Mouse (Mus musculus): ENCODE measurements around the gene Olfr374. TPM values are rescaled to one million over a fixed set of nuclear protein-coding genes. Genes with fewer than 3 reads are reported as not detected.

Gene Olfr374
- total RNA-seq, 2 experiments from 2014 or later = not detected

DNA sequence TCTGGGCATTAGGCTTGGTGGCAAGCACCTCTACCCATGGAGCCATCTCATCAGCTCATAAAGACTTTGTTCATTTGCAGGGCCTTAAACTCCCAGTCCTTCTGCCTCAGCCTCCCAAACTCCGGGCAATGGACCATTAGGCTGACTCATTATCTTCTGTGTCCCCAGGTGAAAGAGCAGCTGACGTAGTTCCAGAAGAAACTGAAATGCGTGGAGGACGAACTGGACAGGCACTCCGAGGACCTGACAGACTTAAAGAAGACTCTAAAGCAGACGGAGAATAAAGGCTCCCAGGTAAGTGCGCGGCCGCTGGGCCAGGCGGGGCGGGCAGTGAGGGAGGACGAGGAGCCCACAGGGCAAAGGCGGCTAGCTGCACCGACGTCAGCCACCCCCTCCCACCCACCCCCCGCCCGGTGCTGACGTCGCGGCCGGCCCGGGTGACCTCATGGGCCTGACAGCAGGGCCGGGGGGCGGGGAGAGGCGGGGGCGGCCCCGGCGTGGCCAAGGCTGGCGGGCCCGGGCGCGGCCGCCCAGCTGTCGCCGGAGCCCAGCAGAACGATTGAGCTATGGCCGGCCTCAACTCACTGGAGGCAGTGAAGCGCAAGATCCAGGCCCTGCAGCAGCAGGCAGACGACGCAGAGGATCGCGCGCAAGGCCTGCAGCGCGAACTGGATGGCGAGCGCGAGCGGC is 28.1 kb downstream of the Olfr374 start, which contains the start of gene Tpm4:
Gene Tpm4 (plus strand): TSS at position 220 of the 690 bp plus-strand sequence.
- no peak for ATAC-seq (replicated peaks; ENCODE audit: low FRiP score, poor library complexity, severe bottlenecking)

DNA sequence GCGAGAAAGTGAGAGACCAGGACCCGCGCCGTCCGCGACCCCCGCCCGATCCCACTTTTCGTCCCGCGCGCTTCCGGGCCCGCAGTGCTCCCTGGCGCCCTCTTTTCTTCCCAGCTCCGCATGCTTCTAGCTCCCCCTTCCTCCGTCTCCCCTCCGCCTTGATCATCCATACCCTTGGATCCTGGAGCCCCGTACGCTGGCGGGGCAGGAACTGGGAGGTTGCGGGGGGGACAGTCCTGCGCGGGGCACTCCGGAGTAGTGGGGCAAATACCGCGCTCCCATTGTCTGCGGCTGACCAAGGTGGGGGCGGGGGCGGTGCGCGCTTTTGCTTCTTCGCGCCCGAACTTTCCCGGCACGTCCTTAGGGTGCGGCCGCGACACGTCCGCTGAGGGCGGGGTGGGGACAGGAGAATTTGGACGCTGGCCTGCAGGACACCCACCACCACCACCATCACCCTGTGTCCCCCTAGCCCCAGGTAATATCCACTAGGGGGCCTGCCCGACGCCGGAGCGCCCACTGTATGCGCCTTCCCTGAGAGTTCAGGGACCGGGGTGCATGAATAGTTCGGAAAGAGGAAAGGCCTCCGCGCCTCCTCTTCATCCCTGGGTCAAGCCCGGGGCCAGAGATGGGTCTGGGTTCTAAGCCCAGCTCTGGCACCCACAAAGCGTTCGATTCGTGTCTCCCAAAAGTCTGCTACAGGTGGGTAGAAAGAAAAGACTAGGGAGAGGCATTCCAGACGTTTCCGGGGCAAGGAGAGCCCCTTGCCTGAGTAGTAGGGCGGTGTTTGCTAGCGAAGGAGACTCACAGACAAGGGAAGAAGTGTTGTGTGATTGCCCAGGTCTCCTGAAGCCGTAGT is 28.8 kb downstream of the Olfr374 start:
- ATAC-seq (replicated peaks; ENCODE audit: low FRiP score, poor library complexity, severe bottlenecking) = no peak

- no peak for ATAC-seq (replicated peaks; ENCODE audit: low FRiP score, poor library complexity, severe bottlenecking)
Observed at GRCm38 (mm10) chr8:72136302-72136978, 29.6 kb downstream of the Olfr374 start.

DNA sequence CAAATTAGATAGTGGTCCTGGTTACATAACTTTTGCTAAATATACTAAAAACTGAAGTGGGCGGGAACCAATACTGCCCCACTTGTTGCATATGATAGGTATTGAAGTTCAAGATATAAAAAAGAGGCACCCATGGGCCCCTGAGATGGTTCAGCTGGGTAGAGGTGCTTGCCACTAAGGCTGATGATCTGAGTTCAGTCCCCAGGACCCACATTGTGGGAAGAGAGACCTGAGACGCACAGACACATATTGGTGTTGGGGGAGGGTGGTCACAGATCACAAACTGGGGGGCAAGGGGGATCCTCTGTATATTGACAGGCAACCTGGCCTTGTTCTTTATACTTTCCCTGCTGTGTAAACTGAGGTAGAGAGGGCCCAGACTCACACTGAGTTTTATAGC is 30.6 kb downstream of the Olfr374 start:
- no peak for ATAC-seq (replicated peaks; ENCODE audit: low FRiP score, poor library complexity, severe bottlenecking)

DNA sequence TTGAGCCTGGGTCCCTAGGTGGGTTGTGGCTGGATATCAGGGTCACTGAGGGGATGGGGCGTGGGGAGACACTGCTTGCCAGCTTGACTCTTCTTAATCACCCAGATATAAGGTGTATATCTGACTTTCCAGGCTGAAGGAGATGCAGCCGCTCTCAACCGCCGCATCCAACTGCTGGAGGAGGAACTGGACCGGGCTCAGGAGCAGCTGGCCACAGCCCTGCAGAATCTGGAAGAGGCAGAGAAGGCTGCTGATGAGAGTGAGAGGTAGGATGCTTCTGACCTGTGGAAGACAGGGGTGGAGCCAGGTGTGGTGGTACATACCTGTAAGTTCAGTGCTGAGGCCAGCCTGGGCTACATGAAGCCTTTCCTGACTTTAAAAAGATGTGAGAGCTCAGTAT is 31.6 kb downstream of the Olfr374 start:
- ATAC-seq (replicated peaks; ENCODE audit: low FRiP score, poor library complexity, severe bottlenecking) = no peak

DNA sequence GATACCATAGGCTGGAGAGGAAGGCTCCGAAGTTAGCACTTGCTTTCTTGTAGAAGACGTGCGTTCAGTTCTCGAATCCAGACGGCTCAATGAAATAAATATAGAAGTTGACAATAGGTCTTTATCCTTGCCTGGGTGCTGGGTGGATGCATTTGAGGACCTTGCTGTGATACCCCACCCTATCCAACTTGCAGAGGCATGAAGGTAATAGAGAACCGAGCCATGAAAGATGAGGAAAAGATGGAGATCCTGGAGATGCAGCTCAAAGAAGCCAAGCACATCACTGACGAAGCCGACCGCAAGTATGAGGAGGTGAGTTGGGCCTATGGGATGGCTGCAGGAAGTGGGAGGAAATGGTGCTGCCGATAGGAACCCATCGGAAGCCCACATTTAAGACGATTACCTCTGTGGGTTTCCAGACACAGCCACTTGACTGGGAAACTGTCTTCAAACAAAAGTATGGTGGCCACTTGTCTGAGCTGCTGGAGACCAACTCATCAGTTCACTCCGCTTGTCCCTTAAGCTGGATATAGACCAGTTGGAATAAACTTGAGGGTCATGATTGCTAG is 36.5 kb downstream of the Olfr374 start:
- no peak for ATAC-seq (replicated peaks; ENCODE audit: low FRiP score, poor library complexity, severe bottlenecking)

DNA sequence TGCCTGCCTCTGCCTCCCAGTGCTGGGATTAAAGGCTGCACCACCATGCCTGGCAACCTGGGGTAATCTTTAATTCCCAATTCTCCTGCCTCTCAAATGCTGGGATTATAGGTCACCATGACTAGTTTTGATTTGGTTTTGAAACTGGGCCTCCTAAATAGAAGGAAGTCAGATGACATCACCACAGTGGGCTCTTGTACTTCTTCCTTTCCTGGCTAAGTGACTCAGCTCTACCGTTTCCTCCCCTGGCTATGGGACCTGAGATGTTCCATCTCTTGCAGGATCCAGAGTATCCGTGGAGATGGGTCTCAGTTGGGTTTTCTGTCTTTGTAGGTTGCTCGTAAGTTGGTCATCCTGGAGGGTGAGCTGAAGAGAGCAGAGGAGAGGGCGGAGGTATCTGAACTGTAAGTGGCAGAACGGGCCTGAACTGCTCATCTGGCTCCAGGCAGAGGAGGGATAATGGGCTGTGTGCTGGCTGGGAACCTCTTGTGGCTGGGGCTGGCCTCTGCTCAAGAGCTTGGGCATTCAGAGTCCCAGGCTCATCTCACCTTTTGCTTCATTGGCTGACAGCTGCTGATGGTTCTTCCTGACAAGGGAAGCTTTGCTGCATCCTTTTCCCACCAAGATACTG is 37.6 kb downstream of the Olfr374 start:
- ATAC-seq (replicated peaks; ENCODE audit: low FRiP score, poor library complexity, severe bottlenecking) = no peak

GRCm38 (mm10) chr8:72145511-72145910 is 38.7 kb downstream of the Olfr374 start:
- no peak for ATAC-seq (replicated peaks; ENCODE audit: low FRiP score, poor library complexity, severe bottlenecking)

DNA sequence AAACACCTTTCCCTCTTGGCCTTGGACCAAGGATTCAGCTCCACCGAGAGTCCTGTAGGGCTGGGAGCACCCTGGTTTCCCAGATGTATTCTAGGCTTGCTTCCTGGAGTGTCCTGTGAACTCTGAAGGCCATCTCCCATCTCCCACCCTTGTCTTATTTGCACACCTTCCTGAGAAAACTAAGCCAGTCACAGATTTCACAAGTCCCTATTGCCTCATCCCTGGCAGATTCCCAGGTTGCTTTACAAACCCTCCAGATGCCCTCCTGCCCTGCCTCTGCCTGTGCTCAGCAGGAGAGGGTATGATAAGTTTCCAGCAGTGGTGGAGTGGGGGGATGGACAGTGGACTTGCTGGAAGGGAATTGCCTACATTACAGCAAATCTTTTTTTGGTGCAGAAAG is 39.2 kb downstream of the Olfr374 start:
- ATAC-seq (replicated peaks; ENCODE audit: low FRiP score, poor library complexity, severe bottlenecking) = no peak

DNA sequence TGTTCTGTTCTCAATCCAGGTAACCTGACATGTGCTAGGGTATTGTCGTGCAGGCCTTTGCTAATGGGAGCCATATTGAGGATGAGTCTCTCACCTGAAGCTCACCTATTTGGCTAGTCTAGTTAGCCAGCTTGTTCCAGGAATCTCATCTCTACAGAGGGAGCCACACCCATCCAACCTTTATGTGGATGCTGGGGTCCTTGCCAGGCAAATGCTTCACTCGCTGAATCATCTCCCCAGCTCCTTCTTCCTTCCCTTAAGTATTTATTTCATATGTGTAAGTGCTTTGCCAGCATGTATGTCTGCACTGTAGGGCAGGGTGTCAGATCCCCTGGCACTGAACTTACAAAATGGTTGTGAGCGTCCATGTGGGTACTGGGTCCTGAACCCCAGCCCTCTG is 39.7 kb downstream of the Olfr374 start:
- ATAC-seq (replicated peaks; ENCODE audit: low FRiP score, poor library complexity, severe bottlenecking) = no peak

GRCm38 (mm10) chr8:72147266-72147665 is 40.4 kb downstream of the Olfr374 start:
- ATAC-seq (replicated peaks; ENCODE audit: low FRiP score, poor library complexity, severe bottlenecking) = no peak

- no peak for ATAC-seq (replicated peaks; ENCODE audit: low FRiP score, poor library complexity, severe bottlenecking)
Observed at GRCm38 (mm10) chr8:72149056-72149455, 42.2 kb downstream of the Olfr374 start.

GRCm38 (mm10) chr8:72151418-72152078 is 44.7 kb downstream of the Olfr374 start:
- no peak for ATAC-seq (replicated peaks; ENCODE audit: low FRiP score, poor library complexity, severe bottlenecking)

DNA sequence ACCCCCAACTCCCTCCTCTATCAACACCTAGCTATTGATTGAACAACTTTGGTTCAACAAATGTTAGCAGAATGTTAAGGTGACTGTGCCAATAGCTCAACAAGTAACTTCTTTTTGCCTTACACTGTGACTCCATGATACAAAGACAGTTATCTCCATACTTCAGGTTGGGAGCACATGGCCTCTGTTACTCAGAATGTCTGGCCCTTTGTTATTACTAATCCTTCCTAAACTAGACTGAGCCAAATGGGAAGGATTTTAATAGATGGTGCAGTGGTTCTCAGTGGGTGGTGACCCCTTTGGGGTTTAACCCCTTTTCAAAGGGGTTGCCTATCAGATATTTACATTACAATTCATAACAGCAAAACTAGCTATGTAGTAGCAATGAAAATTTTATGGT is 46.5 kb downstream of the Olfr374 start:
- no peak for ATAC-seq (replicated peaks; ENCODE audit: low FRiP score, poor library complexity, severe bottlenecking)

GRCm38 (mm10) chr8:72158096-72158495 is 51.3 kb downstream of the Olfr374 start:
- ATAC-seq (replicated peaks; ENCODE audit: low FRiP score, poor library complexity, severe bottlenecking) = no peak

GRCm38 (mm10) chr8:72158726-72159125 is 51.9 kb downstream of the Olfr374 start:
- no peak for ATAC-seq (replicated peaks; ENCODE audit: low FRiP score, poor library complexity, severe bottlenecking)

- no peak for ATAC-seq (replicated peaks; ENCODE audit: low FRiP score, poor library complexity, severe bottlenecking)
Observed at GRCm38 (mm10) chr8:72160007-72160406, 53.2 kb downstream of the Olfr374 start.

- peak; percentile 91 for ATAC-seq (replicated peaks; ENCODE audit: low FRiP score, poor library complexity, severe bottlenecking)
Observed at GRCm38 (mm10) chr8:72160707-72161697, 54.2 kb downstream of the Olfr374 start, which contains the start of gene Rab8a. Rab8a (plus strand) TSS chr8:72161200.

All from erythroid progenitor cell, adult 5-6 weeks (primary cell).